Comparison of ENCODE assay signal across 9 mouse cellular contexts in genomic region chr14:30586780-30587461, GRCm38 (mm10). TPM values are rescaled to one million over a fixed set of nuclear protein-coding genes. Genes with fewer than 3 reads are reported as not detected.
A peak's percentile ranks its signal among the peaks of the same experiment; 100 is the strongest.
DNase-seq lines count a peak whose midpoint lies in the region; ATAC-seq and TF ChIP-seq lines count a peak whose summit lies in the region.
"Had no signal": no experiment of that assay in that cellular context is flagged by ENCODE, and none has a peak within 500 bp of the region (broad histone marks: within the 10 kb centered on the region; RNA-seq: fewer than 3 reads in every experiment).

No protein-coding gene starts in this region.

- no peak for DNase-seq in heart, postnatal 0 days (ENCODE audit: low spot score)
- peak; percentile 37 for DNase-seq in MEL (ENCODE audit: low read depth, low spot score)
- no peak for DNase-seq in embryonic facial prominence, embryonic 10.5 days (ENCODE audit: low spot score)
- DNase-seq in frontal cortex, postnatal 36 days (ENCODE audit: low spot score in 2 of 2) = no peak
- DNase-seq in layer of hippocampus, postnatal 25 days (ENCODE audit: extremely low spot score in 1 of 2, low spot score in 1 of 2) = no peak
- no peak for DNase-seq in right cerebral cortex, postnatal 10 days (ENCODE audit: low spot score in 2 of 2)
- DNase-seq: liver, embryonic 13.5 days had no signal

- no peak for TF ChIP-seq CTCF in heart, postnatal 0 days (IDR thresholded peaks at IDR 0.05; ENCODE audit: low read depth)
- no peak for TF ChIP-seq CTCF in MEL (IDR thresholded peaks at IDR 0.05 in 2 of 3, conservative IDR thresholded peaks at IDR 0.05 in 1 of 3; ENCODE audit: control insufficient read depth in 1 of 3, insufficient read depth in 1 of 3, low read depth in 2 of 3, low read length in 3 of 3, poor library complexity in 1 of 3, severe bottlenecking in 1 of 3)
- TF ChIP-seq CTCF in intestine, postnatal 0 days (IDR thresholded peaks at IDR 0.05; ENCODE audit: low read depth) = peak; percentile 20; the same call in 1 of the 2 replicates

- H3K4me3 ChIP-seq in heart, postnatal 0 days (ENCODE audit: low read depth, low read length) = no peak overlapping the region
- H3K4me3 ChIP-seq in heart, embryonic 12.5 days = no peak overlapping the region
- no peak overlapping the region for H3K4me3 ChIP-seq in MEL (ENCODE audit: control insufficient read depth in 1 of 2, insufficient read depth in 1 of 2, low read depth in 2 of 2, low read length in 2 of 2)
- H3K4me3 ChIP-seq in embryonic facial prominence, embryonic 10.5 days = no peak overlapping the region
- no peak overlapping the region for H3K4me3 ChIP-seq in intestine, postnatal 0 days (ENCODE audit: low read depth, low read length)
- H3K4me3 ChIP-seq: liver, embryonic 13.5 days had no signal

- TF ChIP-seq EP300 in heart, postnatal 0 days (IDR thresholded peaks at IDR 0.05; ENCODE audit: low read depth) = no peak
- no peak for TF ChIP-seq EP300 in MEL (IDR thresholded peaks at IDR 0.05; ENCODE audit: low read depth in 1 of 2, low read length in 2 of 2)

- peak overlapping the region; percentile 25; the same call in 1 of the 2 replicates for H3K27ac ChIP-seq in heart, postnatal 0 days (ENCODE audit: low read depth)
- H3K27ac ChIP-seq in heart, embryonic 12.5 days (ENCODE audit: poor library complexity, severe bottlenecking) = no peak overlapping the region
- no peak overlapping the region for H3K27ac ChIP-seq in MEL (ENCODE audit: control insufficient read depth, low read depth, low read length)
- H3K27ac ChIP-seq in embryonic facial prominence, embryonic 10.5 days (replicated peaks) = peak overlapping the region; percentile 7; the same call in 1 of the 2 replicates
- H3K27ac ChIP-seq in intestine, postnatal 0 days (ENCODE audit: low read depth, low read length) = no peak overlapping the region
- H3K27ac ChIP-seq: liver, embryonic 13.5 days had no signal

- no peaks in the 10 kb centered on the region for H3K36me3 ChIP-seq in heart, postnatal 0 days (replicated peaks; ENCODE audit: control insufficient read depth, insufficient read depth, low read length)
- H3K36me3 ChIP-seq in heart, embryonic 12.5 days = no peaks in the 10 kb centered on the region
- H3K36me3 ChIP-seq in MEL (ENCODE audit: control insufficient read depth in 1 of 2, insufficient read depth in 2 of 2, low read length in 2 of 2) = peaks cover 0 to 3% of the 10 kb centered on the region in 2 experiments; a peak in 1 of 4 replicates
- no peaks in the 10 kb centered on the region for H3K36me3 ChIP-seq in embryonic facial prominence, embryonic 10.5 days (replicated peaks)
- H3K36me3 ChIP-seq in intestine, postnatal 0 days (ENCODE audit: control insufficient read depth, insufficient read depth) = no peaks in the 10 kb centered on the region
- H3K36me3 ChIP-seq: liver, embryonic 13.5 days had no signal

- ATAC-seq in heart, postnatal 0 days (ENCODE audit: insufficient read depth, low read depth) = no peak
- no peak for ATAC-seq in heart, embryonic 12.5 days (ENCODE audit: insufficient number of reproducible peaks, low FRiP score)
- no peak for ATAC-seq in intestine, postnatal 0 days

- no peaks in the 10 kb centered on the region for H3K27me3 ChIP-seq in heart, postnatal 0 days (ENCODE audit: control insufficient read depth, insufficient read depth, low read length)
- no peaks in the 10 kb centered on the region for H3K27me3 ChIP-seq in heart, embryonic 12.5 days (replicated peaks)
- H3K27me3 ChIP-seq in MEL (ENCODE audit: control insufficient read depth in 1 of 2, insufficient read depth in 2 of 2, low read length in 2 of 2) = no peaks in the 10 kb centered on the region
- no peaks in the 10 kb centered on the region for H3K27me3 ChIP-seq in embryonic facial prominence, embryonic 10.5 days (replicated peaks; ENCODE audit: low read depth, poor library complexity, severe bottlenecking)
- H3K27me3 ChIP-seq in intestine, postnatal 0 days (replicated peaks; ENCODE audit: control insufficient read depth, insufficient read depth, low read length) = no peaks in the 10 kb centered on the region
- H3K27me3 ChIP-seq: liver, embryonic 13.5 days had no signal

- TF ChIP-seq POLR2A in MEL (IDR thresholded peaks at IDR 0.05; ENCODE audit: control insufficient read depth in 1 of 2, insufficient read depth in 1 of 2, low read depth in 1 of 2, low read length in 2 of 2, poor library complexity in 1 of 2) = no peak

- no peaks in the 10 kb centered on the region for H3K79me2 ChIP-seq in MEL (ENCODE audit: control insufficient read depth, insufficient read depth, low read length, poor library complexity)

- no peak overlapping the region for H3K9ac ChIP-seq in heart, postnatal 0 days (replicated peaks; ENCODE audit: low read depth, low read length)
- no peak overlapping the region for H3K9ac ChIP-seq in heart, embryonic 12.5 days
- H3K9ac ChIP-seq in MEL (ENCODE audit: control insufficient read depth, low read depth, low read length, poor library complexity, severe bottlenecking) = no peak overlapping the region
- H3K9ac ChIP-seq in intestine, postnatal 0 days (ENCODE audit: low read depth, low read length) = no peak overlapping the region
- H3K9ac ChIP-seq: liver, embryonic 13.5 days had no signal

- WGBS in heart, postnatal 0 days = 24% methylated on average over 7 of the region's 7 CpGs
- WGBS in heart, embryonic 12.5 days = 32% methylated on average over 7 of the region's 7 CpGs
- 72% methylated on average over 7 of the region's 7 CpGs for WGBS in embryonic facial prominence, embryonic 10.5 days
- 32% methylated on average over 7 of the region's 7 CpGs for WGBS in intestine, postnatal 0 days

- H3K4me1 ChIP-seq in heart, postnatal 0 days (ENCODE audit: control insufficient read depth, insufficient read depth) = peaks cover 12% of the 10 kb centered on the region; the same call in 1 of the 2 replicates
- peaks cover 39% of the 10 kb centered on the region for H3K4me1 ChIP-seq in heart, embryonic 12.5 days (replicated peaks)
- H3K4me1 ChIP-seq in MEL (ENCODE audit: control insufficient read depth in 1 of 2, insufficient read depth in 2 of 2, low read length in 2 of 2) = peaks cover 0 to 13% of the 10 kb centered on the region in 2 experiments; a peak in 2 of 4 replicates
- peaks cover 46% of the 10 kb centered on the region for H3K4me1 ChIP-seq in embryonic facial prominence, embryonic 10.5 days
- no peaks in the 10 kb centered on the region for H3K4me1 ChIP-seq in intestine, postnatal 0 days (replicated peaks; ENCODE audit: control insufficient read depth, insufficient read depth, low read length)

- H3K9me3 ChIP-seq in heart, postnatal 0 days (replicated peaks; ENCODE audit: control insufficient read depth, low read length) = no peaks in the 10 kb centered on the region
- no peaks in the 10 kb centered on the region for H3K9me3 ChIP-seq in heart, embryonic 12.5 days (replicated peaks)
- no peaks in the 10 kb centered on the region for H3K9me3 ChIP-seq in MEL (replicated peaks; ENCODE audit: insufficient read depth, low read length)
- no peaks in the 10 kb centered on the region for H3K9me3 ChIP-seq in embryonic facial prominence, embryonic 10.5 days
- no peaks in the 10 kb centered on the region for H3K9me3 ChIP-seq in intestine, postnatal 0 days (ENCODE audit: control insufficient read depth)
- H3K9me3 ChIP-seq: liver, embryonic 13.5 days had no signal

- no peak for TF ChIP-seq RAD21 in MEL (IDR thresholded peaks at IDR 0.05; ENCODE audit: low read depth, low read length)

- no peak overlapping the region for H3K4me2 ChIP-seq in heart, postnatal 0 days (ENCODE audit: low read depth, low read length)
- H3K4me2 ChIP-seq in heart, embryonic 12.5 days = no peak overlapping the region
- no peak overlapping the region for H3K4me2 ChIP-seq in intestine, postnatal 0 days (replicated peaks; ENCODE audit: low read depth)
- H3K4me2 ChIP-seq: liver, embryonic 13.5 days had no signal

TF ChIP-seq in MEL, 35 proteins besides CTCF, POLR2A, EP300 and RAD21:
- TF ChIP-seq NRF1 (IDR thresholded peaks at IDR 0.05; ENCODE audit: insufficient read depth, low read depth, low read length, poor library complexity, severe bottlenecking) = no peak
- TF ChIP-seq E2F4 (IDR thresholded peaks at IDR 0.05; ENCODE audit: borderline replicate concordance, low read depth, low read length) = no peak
- no peak for TF ChIP-seq GABPA (IDR thresholded peaks at IDR 0.05; ENCODE audit: low read depth, low read length)
- TF ChIP-seq MAFK (IDR thresholded peaks at IDR 0.05; ENCODE audit: borderline replicate concordance, low read depth, low read length) = no peak
- TF ChIP-seq TBP (IDR thresholded peaks at IDR 0.05; ENCODE audit: low read depth, low read length) = no peak

RNA-seq across cellular contexts. Expression of gene Tkt, which starts 38.8 kb away (rescaled TPM):
- total RNA-seq in heart, postnatal 0 days (2014; rRNA removed; ENCODE audit: low replicate concordance) = 88.9 and 108 TPM in 2 replicates
- polyA plus RNA-seq in heart, postnatal 0 days (2015; fragmentation: Nextera tagmentation; extraction: Ambion mirVana) = 36.4 and 37.8 TPM in 2 replicates
- 85.7 and 90.4 TPM in 2 replicates for polyA plus RNA-seq in heart, embryonic 12.5 days (2016; fragmentation: Nextera tagmentation; extraction: Ambion mirVana)
- 636 and 640 TPM in 2 replicates for total RNA-seq in MEL (2012; rRNA removed)
- 1,000 to 10,000 TPM in 1 of 2 experiments, 100 to 1,000 TPM in 1; 115 to 1,273 TPM for polyA plus RNA-seq in MEL (2012; ENCODE audit: insufficient read depth in 1 of 2, insufficient read length in 2 of 2, low read depth in 1 of 2, low replicate concordance in 2 of 2, missing spikeins in 1 of 2)
- polyA plus RNA-seq in embryonic facial prominence, embryonic 10.5 days (2016; fragmentation: Nextera tagmentation; extraction: Ambion mirVana) = 316 and 334 TPM in 2 replicates
- polyA plus RNA-seq in intestine, postnatal 0 days (2015; fragmentation: Nextera tagmentation; extraction: Ambion mirVana) = 174 and 177 TPM in 2 replicates
- total RNA-seq in layer of hippocampus, postnatal 25 days (2021) = 100 to 1,000 TPM; 159 to 182 TPM

RNA-seq across cellular contexts. Expression of gene Prkcd, which starts 39.1 kb away (rescaled TPM):
- 19.3 and 30.1 TPM in 2 replicates for total RNA-seq in heart, postnatal 0 days (2014; rRNA removed; ENCODE audit: low replicate concordance)
- 14.9 and 15.8 TPM in 2 replicates for polyA plus RNA-seq in heart, postnatal 0 days (2015; fragmentation: Nextera tagmentation; extraction: Ambion mirVana)
- polyA plus RNA-seq in heart, embryonic 12.5 days (2016; fragmentation: Nextera tagmentation; extraction: Ambion mirVana) = 38.8 and 40.7 TPM in 2 replicates
- total RNA-seq in MEL (2012; rRNA removed) = 33.9 and 37.4 TPM in 2 replicates
- 10 to 100 TPM in 1 of 2 experiments, not detected in 1; 72.7 TPM for polyA plus RNA-seq in MEL (2012; ENCODE audit: insufficient read depth in 1 of 2, insufficient read length in 2 of 2, low read depth in 1 of 2, low replicate concordance in 2 of 2, missing spikeins in 1 of 2)
- polyA plus RNA-seq in embryonic facial prominence, embryonic 10.5 days (2016; fragmentation: Nextera tagmentation; extraction: Ambion mirVana) = 31.6 and 37.3 TPM in 2 replicates
- polyA plus RNA-seq in intestine, postnatal 0 days (2015; fragmentation: Nextera tagmentation; extraction: Ambion mirVana) = 54.7 and 60.6 TPM in 2 replicates
- 10 to 100 TPM; 27.3 to 30.6 TPM for total RNA-seq in layer of hippocampus, postnatal 25 days (2021)

Comparison
In these comparisons a context has a peak if more than half of its experiments do, and no peak if none do; other contexts are left out.
1. H3K27ac ChIP-seq: peak in heart, postnatal 0 days (single experiment) and embryonic facial prominence, embryonic 10.5 days (single experiment); none in heart, embryonic 12.5 days (single experiment), MEL (single experiment) and intestine, postnatal 0 days (single experiment).